Mouse (Mus musculus) ES-E14 (cell line): ENCODE results near the gene Gpr183. TPM values are rescaled to one million over a fixed set of nuclear protein-coding genes. Genes with fewer than 3 reads are reported as not detected.

Experiments
- DNase-seq: peaks from one replicate; pipeline ENCODE4 v3.0.0-alpha.2; 2013; ENCODE audit warnings: low read depth, low spot score
- H3K27ac ChIP-seq: 2 replicates; pipeline ENCODE4 v1.5.1; 2012; ENCODE audit warnings: low read depth, mild to moderate bottlenecking, low read length, moderate library complexity, mixed read lengths; ENCODE audit not compliant: poor library complexity, insufficient read depth, severe bottlenecking
- H3K36me3 ChIP-seq: 2 replicates; pipeline ENCODE4 v1.6.1; 2012; ENCODE audit warnings: mild to moderate bottlenecking, low read length, moderate library complexity, mixed read lengths; ENCODE audit not compliant: control insufficient read depth, poor library complexity, insufficient read depth, severe bottlenecking
- H3K4me1 ChIP-seq, 2 experiments: fragments of 150-350 bp in 1 of 2; sonication (generic) in 1 of 2; 2 replicates each; pipeline ENCODE4 v1.6.1; 2012; ENCODE audit warnings: low read length in 2 of 2, mild to moderate bottlenecking in 1 of 2, mixed read lengths in 1 of 2; ENCODE audit not compliant: control insufficient read depth in 2 of 2, insufficient read depth in 2 of 2, poor library complexity in 1 of 2
- H3K4me3 ChIP-seq, 2 experiments: fragments of 150-350 bp in 1 of 2; sonication (generic) in 1 of 2; 2 replicates each; pipeline ENCODE4 v1.5.1; 2012; ENCODE audit warnings: low read length in 2 of 2, low read depth in 1 of 2, mild to moderate bottlenecking in 1 of 2, mixed read lengths in 1 of 2; ENCODE audit not compliant: insufficient read depth in 1 of 2, poor library complexity in 1 of 2, severe bottlenecking in 1 of 2
- H3K9ac ChIP-seq: 2 replicates; pipeline ENCODE4 v1.6.1; 2012; ENCODE audit warnings: low read depth, mild to moderate bottlenecking, low read length, mixed read lengths; ENCODE audit not compliant: poor library complexity, insufficient read depth, severe bottlenecking
- H3K9me3 ChIP-seq: fragments of 150-350 bp; sonication (generic); 2 replicates; pipeline ENCODE4 v1.6.1; 2012; ENCODE audit warnings: low read depth, mild to moderate bottlenecking, low read length; ENCODE audit not compliant: control insufficient read depth, insufficient read depth
- CHD2 ChIP-seq: IDR thresholded peaks from 2 replicates; pipeline ENCODE4 v1.6.1; 2014; ENCODE audit warnings: mild to moderate bottlenecking, low read depth, low read length, inconsistent platforms
- HCFC1 ChIP-seq: IDR thresholded peaks from 2 replicates; pipeline ENCODE4 v1.6.1; 2012; ENCODE audit warnings: low read length, inconsistent platforms, borderline replicate concordance; ENCODE audit not compliant: insufficient read depth
- MAFK ChIP-seq: IDR thresholded peaks from 2 replicates; pipeline ENCODE4 v1.6.1; 2014; ENCODE audit warnings: mild to moderate bottlenecking, low read depth, low read length, inconsistent platforms; ENCODE audit not compliant: insufficient read depth
- ZC3H11A ChIP-seq: IDR thresholded peaks from 2 replicates; pipeline ENCODE4 v1.6.1; 2012; ENCODE audit warnings: low read depth, mild to moderate bottlenecking, inconsistent platforms, low read length, borderline replicate concordance
- ZNF384 ChIP-seq: IDR thresholded peaks from 2 replicates; pipeline ENCODE4 v1.6.1; 2012; ENCODE audit warnings: low read depth, low read length, inconsistent platforms
- in situ Hi-C, 2 experiments: fragments of 600-800 bp; cut with MboI; formaldehyde crosslinking; loops; one replicate each; pipeline ENCODE4 v1.15.1; 2025; ENCODE audit warnings: low sequenced_read_pairs in 2 of 2, inconsistent platforms in 1 of 2; ENCODE audit not compliant: unreplicated experiment in 2 of 2
- total RNA-seq: library from RNA; depleted of rRNA; stranded (reverse); fragments of 300-350 nt; gene quantifications from 2 replicates; pipeline ENCODE4 v1.2.3, GENCODE M21; 2012

Gene Gpr183
- total RNA-seq, 1 experiment, result 0.45 TPM

- Histone ChIP-seq H3K4me3 (no peak overlapping the region), H3K9ac (no peak overlapping the region), H3K36me3 (no peaks in the 10 kb centered on the region), H3K27ac (no peak overlapping the region), H3K4me1 (no peaks in the 10 kb centered on the region), H3K9me3 (no peaks in the 10 kb centered on the region)
- no peak for DNase-seq
- TF ChIP-seq HCFC1 (no peak), ZNF384 (no peak), CHD2 (no peak), ZC3H11A (no peak)
- in situ Hi-C loops, result no loop called here
These were observed 16.5 kb upstream of the Gpr183 start for GRCm38 (mm10) chr14:121981531-121981930.

GRCm38 (mm10) chr14:121973114-121973513, 8.1 kb upstream of the Gpr183 start:
- Histone ChIP-seq H3K27ac (no peak overlapping the region), H3K4me1 (peaks cover 0 to 6% of the 10 kb centered on the region in 2 experiments; a peak in 1 of 4 replicates), H3K36me3 (no peaks in the 10 kb centered on the region), H3K9me3 (no peaks in the 10 kb centered on the region), H3K4me3 (no peak overlapping the region), H3K9ac (no peak overlapping the region)
- TF ChIP-seq ZNF384 (no peak), CHD2 (no peak), MAFK (no peak), ZC3H11A (no peak), HCFC1 (no peak)
- in situ Hi-C loops, result no loop called here
- no peak for DNase-seq

GRCm38 (mm10) chr14:121970402-121970801, 5.4 kb upstream of the Gpr183 start:
- Histone ChIP-seq H3K9me3 (no peaks in the 10 kb centered on the region), H3K4me3 (no peak overlapping the region), H3K27ac (no peak overlapping the region), H3K36me3 (no peaks in the 10 kb centered on the region), H3K9ac (no peak overlapping the region), H3K4me1 (peaks cover 0 to 6% of the 10 kb centered on the region in 2 experiments; a peak in 1 of 4 replicates)
- no peak for DNase-seq
- in situ Hi-C loops, result no loop called here
- no peak for TF ChIP-seq CHD2

- in situ Hi-C loops, result no loop called here
- Histone ChIP-seq H3K4me1 (no peaks in the 10 kb centered on the region), H3K36me3 (no peaks in the 10 kb centered on the region), H3K9me3 (no peaks in the 10 kb centered on the region), H3K9ac (no peak overlapping the region), H3K27ac (no peak overlapping the region), H3K4me3 (no peak overlapping the region)
- no peak for DNase-seq
- TF ChIP-seq ZC3H11A (no peak), MAFK (no peak), ZNF384 (no peak), CHD2 (no peak), HCFC1 (no peak)
These were observed 2.1 kb upstream of the Gpr183 start for GRCm38 (mm10) chr14:121967095-121967494.

GRCm38 (mm10) chr14:121965461-121965860, 466 bp upstream of the Gpr183 start:
- Histone ChIP-seq H3K9ac (no peak overlapping the region), H3K27ac (no peak overlapping the region), H3K9me3 (no peaks in the 10 kb centered on the region), H3K4me3 (no peak overlapping the region), H3K36me3 (no peaks in the 10 kb centered on the region), H3K4me1 (0 out of 4 replicates have a peak, but pooled peaks cover 0 to 2% of the 10 kb centered on the region in 2 experiments)
- no peak for DNase-seq
- no peak for TF ChIP-seq CHD2
- TF ChIP-seq ZC3H11A, result no peak
- no peak for TF ChIP-seq ZNF384
- no peak for TF ChIP-seq MAFK
- TF ChIP-seq HCFC1, result no peak
- in situ Hi-C loops, result no loop called here
